Mouse (Mus musculus) E14TG2a.4 (cell line): ENCODE data around the gene Add2.

ENCODE experiments used
- CTCF ChIP-seq: conservative IDR thresholded peaks from 2 replicates; pipeline ENCODE4 v1.5.1; 2014; ENCODE audit warnings: low read length
- POU5F1 ChIP-seq: IDR thresholded peaks from 2 replicates; pipeline ENCODE4 v1.6.1; 2014; ENCODE audit warnings: low read length, borderline replicate concordance

GRCm38 (mm10) chr6:86126953-86127581 lies 98.6 kb downstream of the Add2 start:
- TF ChIP-seq CTCF (peak; percentile 38), POU5F1 (no peak)
